Mouse (Mus musculus): Measurements from ENCODE around the gene Pdpn. TPM values are rescaled to one million over a fixed set of nuclear protein-coding genes. Genes with fewer than 3 reads are reported as not detected.

Pdpn gene
- polyA plus RNA-seq, 1 experiment from 2014 or later, result 35.4 TPM

DNA sequence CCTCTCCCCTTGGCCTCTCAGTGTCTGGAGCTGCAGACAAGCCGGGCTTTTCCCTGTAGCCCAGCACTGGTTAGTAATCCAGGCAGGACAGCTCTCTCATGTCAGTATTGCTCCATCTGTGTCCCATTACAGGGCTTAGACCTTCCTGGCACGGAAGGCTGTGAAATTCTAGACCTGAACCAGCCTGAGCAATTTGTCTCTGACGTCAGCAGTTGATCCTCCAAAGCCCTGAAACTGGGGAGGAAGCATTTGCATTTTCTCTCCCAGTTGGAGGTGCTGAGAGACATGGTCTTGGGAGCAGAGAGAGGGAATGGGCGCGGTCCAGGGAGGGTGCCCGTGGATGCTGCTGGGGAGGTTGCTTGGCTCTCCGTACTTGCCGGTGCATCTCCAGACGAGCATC, 31.2 kb upstream of the Pdpn start:
- 25% methylated on average over 9 of the region's 9 CpGs for WGBS
- Histone ChIP-seq H3K9me3 (ENCODE audit: control insufficient read depth, low read depth, low read length) (no peaks in the 10 kb centered on the region), H3K27ac (ENCODE audit: low read length) (no peak overlapping the region), H3K9ac (replicated peaks; ENCODE audit: low read depth, low read length) (no peak overlapping the region), H3K27me3 (ENCODE audit: control insufficient read depth, insufficient read depth, low read length) (no peaks in the 10 kb centered on the region), H3K4me1 (ENCODE audit: control insufficient read depth, insufficient read depth, low read length) (no peaks in the 10 kb centered on the region), H3K36me3 (ENCODE audit: control insufficient read depth, insufficient read depth, low read length) (no peaks in the 10 kb centered on the region), H3K4me3 (ENCODE audit: low read depth, low read length) (no peak overlapping the region), H3K4me2 (replicated peaks; ENCODE audit: low read depth, low read length) (no peak overlapping the region)
- peak; percentile 79; the same call in 1 of the 2 replicates for ATAC-seq (ENCODE audit: insufficient number of reproducible peaks, insufficient read depth, low FRiP score, low read depth)

DNA sequence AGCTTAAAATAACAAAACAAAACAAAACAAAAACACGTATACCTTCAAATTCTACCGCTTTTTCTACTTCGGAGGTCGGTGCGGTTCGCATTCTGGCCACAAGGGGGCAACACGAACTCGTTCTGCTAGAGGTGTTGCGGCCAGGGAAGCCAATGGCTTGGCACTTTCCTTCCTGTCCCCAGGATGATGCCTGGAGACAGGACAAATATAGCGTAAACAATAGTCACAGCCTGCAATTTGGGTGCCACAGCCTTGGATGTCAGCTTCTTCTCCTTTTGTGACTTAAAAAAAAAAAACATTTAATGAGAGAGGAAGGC, 26.2 kb upstream of the Pdpn start:
- Histone ChIP-seq H3K4me3 (ENCODE audit: low read depth, low read length) (peak overlapping the region; percentile 14; the same call in 1 of the 2 replicates), H3K9ac (replicated peaks; ENCODE audit: low read depth, low read length) (no peak overlapping the region), H3K4me2 (replicated peaks; ENCODE audit: low read depth, low read length) (peak overlapping the region; percentile 39), H3K4me1 (ENCODE audit: control insufficient read depth, insufficient read depth, low read length) (peaks cover 7% of the 10 kb centered on the region; the same call in 1 of the 2 replicates), H3K27me3 (ENCODE audit: control insufficient read depth, insufficient read depth, low read length) (no peaks in the 10 kb centered on the region), H3K9me3 (ENCODE audit: control insufficient read depth, low read depth, low read length) (no peaks in the 10 kb centered on the region), H3K36me3 (ENCODE audit: control insufficient read depth, insufficient read depth, low read length) (no peaks in the 10 kb centered on the region), H3K27ac (ENCODE audit: low read length) (no peak overlapping the region)
- WGBS, result 3% methylated on average over 10 of the region's 10 CpGs
- no peak for ATAC-seq (ENCODE audit: insufficient number of reproducible peaks, insufficient read depth, low FRiP score, low read depth)

DNA sequence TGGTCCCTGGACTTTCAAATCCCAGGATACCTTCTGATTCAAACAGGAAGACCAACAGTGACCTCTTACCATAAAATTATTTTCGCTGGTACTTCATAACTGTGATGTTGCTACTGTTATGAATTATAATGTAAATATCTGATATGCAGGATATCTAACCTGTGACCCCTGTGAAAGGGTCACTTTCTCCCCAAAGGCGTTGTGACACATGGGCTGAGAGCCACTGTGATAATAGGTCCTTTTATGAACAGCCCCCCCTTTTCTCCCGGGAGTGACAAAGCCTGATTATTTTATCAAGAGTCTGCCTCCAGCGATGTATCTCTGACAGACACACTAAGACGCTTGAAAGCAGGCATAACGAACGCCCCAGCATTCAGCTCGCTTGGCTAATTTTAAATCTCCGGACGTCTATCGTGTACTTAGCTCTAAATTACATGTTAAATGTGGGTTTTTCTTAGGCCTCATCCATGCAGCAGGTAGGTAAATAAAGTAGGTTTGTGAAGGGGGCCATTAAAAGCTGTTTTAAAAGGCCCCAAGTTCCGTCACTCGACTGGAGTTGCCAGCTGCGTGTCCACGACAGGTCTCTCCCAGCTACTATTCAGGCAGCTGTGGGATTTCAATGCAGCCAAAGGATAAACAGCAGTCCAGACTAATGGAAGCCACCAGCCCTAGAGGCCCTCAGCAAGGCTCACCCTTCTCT, 25.7 kb upstream of the Pdpn start:
- H3K4me1 ChIP-seq (ENCODE audit: control insufficient read depth, insufficient read depth, low read length), result peaks cover 7% of the 10 kb centered on the region; the same call in 1 of the 2 replicates
- no peak overlapping the region; the same call in 1 of the 2 replicates for H3K27ac ChIP-seq (ENCODE audit: low read length)
- no peaks in the 10 kb centered on the region for H3K9me3 ChIP-seq (ENCODE audit: control insufficient read depth, low read depth, low read length)
- peak overlapping the region; percentile 14; the same call in 1 of the 2 replicates for H3K4me3 ChIP-seq (ENCODE audit: low read depth, low read length)
- peak overlapping the region; percentile 39 for H3K4me2 ChIP-seq (replicated peaks; ENCODE audit: low read depth, low read length)
- ATAC-seq (ENCODE audit: insufficient number of reproducible peaks, insufficient read depth, low FRiP score, low read depth), result no peak
- H3K9ac ChIP-seq (replicated peaks; ENCODE audit: low read depth, low read length), result no peak overlapping the region
- H3K27me3 ChIP-seq (ENCODE audit: control insufficient read depth, insufficient read depth, low read length), result no peaks in the 10 kb centered on the region
- WGBS, result 17% methylated on average over 15 of the region's 15 CpGs
- H3K36me3 ChIP-seq (ENCODE audit: control insufficient read depth, insufficient read depth, low read length), result no peaks in the 10 kb centered on the region

DNA sequence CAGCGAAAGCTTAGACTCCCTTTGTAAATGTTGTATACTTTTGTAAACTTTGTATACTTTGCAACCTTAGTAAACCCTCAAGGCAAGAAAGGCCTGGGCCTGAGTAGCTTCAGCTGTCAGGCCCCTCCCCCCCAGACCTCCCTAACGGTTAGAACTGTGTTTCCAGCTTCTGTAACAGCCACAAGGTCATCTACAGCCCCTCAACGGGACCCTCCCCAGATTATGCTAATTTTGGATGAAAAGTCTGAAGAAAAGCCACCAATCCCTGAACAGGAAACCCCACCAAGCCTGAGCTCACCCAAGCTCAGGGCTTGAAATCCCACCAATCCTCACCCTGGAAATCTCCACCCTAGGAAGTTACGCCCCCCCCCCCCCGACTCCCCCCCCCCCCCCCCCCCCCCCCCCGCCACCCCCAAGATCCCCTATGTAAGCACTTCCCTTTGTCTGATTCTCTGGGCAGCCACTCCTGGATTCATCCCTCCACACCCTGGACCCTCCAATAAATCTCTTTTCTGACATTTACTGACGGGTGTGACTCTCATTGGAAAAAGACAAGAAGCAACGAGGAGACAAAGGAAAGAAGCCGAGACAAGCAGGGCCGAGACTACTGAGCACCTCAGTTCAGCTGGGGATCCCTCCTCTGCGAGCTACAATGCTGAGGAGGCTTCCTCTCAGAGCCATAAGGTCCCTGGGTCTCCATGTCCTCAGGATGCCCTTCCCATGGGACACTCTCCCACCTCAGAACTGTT, 25.0 kb upstream of the Pdpn start:
- peak; percentile 51; the same call in 1 of the 2 replicates for ATAC-seq (ENCODE audit: insufficient number of reproducible peaks, insufficient read depth, low FRiP score, low read depth)
- Histone ChIP-seq H3K9me3 (ENCODE audit: control insufficient read depth, low read depth, low read length) (no peaks in the 10 kb centered on the region), H3K36me3 (ENCODE audit: control insufficient read depth, insufficient read depth, low read length) (no peaks in the 10 kb centered on the region), H3K4me1 (ENCODE audit: control insufficient read depth, insufficient read depth, low read length) (peaks cover 7% of the 10 kb centered on the region; the same call in 1 of the 2 replicates), H3K27me3 (ENCODE audit: control insufficient read depth, insufficient read depth, low read length) (no peaks in the 10 kb centered on the region), H3K4me2 (replicated peaks; ENCODE audit: low read depth, low read length) (no peak overlapping the region), H3K4me3 (ENCODE audit: low read depth, low read length) (no peak overlapping the region), H3K9ac (replicated peaks; ENCODE audit: low read depth, low read length) (no peak overlapping the region), H3K27ac (ENCODE audit: low read length) (no peak overlapping the region; the same call in 1 of the 2 replicates)
- WGBS, result 16% methylated on average over 8 of the region's 11 CpGs

DNA sequence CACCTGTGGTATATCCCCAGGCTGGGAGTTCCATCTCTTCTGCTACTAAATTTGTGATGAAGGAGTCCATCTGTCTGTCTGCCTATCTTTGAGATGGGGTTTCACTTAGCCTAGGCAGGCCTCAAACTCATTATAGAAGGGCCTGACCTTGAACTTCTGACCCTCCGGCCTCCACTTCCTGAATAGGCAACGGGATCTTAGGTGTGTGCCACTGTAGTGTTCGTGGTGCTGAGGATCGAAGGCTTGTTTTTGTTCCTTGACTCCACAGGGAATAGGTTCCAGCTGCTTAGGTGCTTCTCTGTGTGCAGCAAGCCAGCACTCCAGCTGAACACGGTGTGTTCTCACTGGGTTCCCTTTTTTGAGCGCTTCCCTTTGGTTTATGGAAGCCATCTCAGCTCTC, 13.9 kb upstream of the Pdpn start:
- Histone ChIP-seq H3K36me3 (ENCODE audit: control insufficient read depth, insufficient read depth, low read length) (no peaks in the 10 kb centered on the region), H3K27ac (ENCODE audit: low read length) (no peak overlapping the region), H3K4me3 (ENCODE audit: low read depth, low read length) (no peak overlapping the region), H3K27me3 (ENCODE audit: control insufficient read depth, insufficient read depth, low read length) (no peaks in the 10 kb centered on the region), H3K9me3 (ENCODE audit: control insufficient read depth, low read depth, low read length) (no peaks in the 10 kb centered on the region), H3K4me1 (ENCODE audit: control insufficient read depth, insufficient read depth, low read length) (no peaks in the 10 kb centered on the region), H3K4me2 (replicated peaks; ENCODE audit: low read depth, low read length) (no peak overlapping the region), H3K9ac (replicated peaks; ENCODE audit: low read depth, low read length) (no peak overlapping the region)
- no peak for ATAC-seq (ENCODE audit: insufficient number of reproducible peaks, insufficient read depth, low FRiP score, low read depth)
- WGBS, result 62% methylated on average over 6 of the region's 6 CpGs

DNA sequence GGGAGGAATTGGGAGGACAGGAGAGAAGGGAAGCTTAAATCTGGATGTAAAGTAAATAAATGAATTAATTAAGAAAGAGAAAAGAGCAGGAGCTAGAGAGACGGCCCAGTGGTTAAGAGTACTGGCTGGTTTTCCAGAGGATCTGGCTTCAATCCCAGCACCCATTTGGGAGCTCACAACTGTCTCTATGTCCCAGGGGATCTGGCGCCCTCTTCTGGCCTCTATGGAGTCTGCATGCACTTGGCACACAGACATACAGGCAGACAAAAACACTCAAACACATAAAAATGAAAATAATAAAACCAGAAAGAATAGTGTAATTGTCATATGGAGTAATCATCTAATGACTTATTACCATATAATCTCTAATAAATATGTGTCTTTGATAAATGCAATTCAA, 12.0 kb upstream of the Pdpn start:
- Histone ChIP-seq H3K4me2 (replicated peaks; ENCODE audit: low read depth, low read length) (no peak overlapping the region), H3K4me1 (ENCODE audit: control insufficient read depth, insufficient read depth, low read length) (no peaks in the 10 kb centered on the region), H3K4me3 (ENCODE audit: low read depth, low read length) (no peak overlapping the region), H3K9me3 (ENCODE audit: control insufficient read depth, low read depth, low read length) (no peaks in the 10 kb centered on the region), H3K9ac (replicated peaks; ENCODE audit: low read depth, low read length) (no peak overlapping the region), H3K27me3 (ENCODE audit: control insufficient read depth, insufficient read depth, low read length) (no peaks in the 10 kb centered on the region), H3K27ac (ENCODE audit: low read length) (no peak overlapping the region), H3K36me3 (ENCODE audit: control insufficient read depth, insufficient read depth, low read length) (no peaks in the 10 kb centered on the region)
- ATAC-seq (ENCODE audit: insufficient number of reproducible peaks, insufficient read depth, low FRiP score, low read depth), result no peak
- 48% methylated on average over 2 of the region's 2 CpGs for WGBS

DNA sequence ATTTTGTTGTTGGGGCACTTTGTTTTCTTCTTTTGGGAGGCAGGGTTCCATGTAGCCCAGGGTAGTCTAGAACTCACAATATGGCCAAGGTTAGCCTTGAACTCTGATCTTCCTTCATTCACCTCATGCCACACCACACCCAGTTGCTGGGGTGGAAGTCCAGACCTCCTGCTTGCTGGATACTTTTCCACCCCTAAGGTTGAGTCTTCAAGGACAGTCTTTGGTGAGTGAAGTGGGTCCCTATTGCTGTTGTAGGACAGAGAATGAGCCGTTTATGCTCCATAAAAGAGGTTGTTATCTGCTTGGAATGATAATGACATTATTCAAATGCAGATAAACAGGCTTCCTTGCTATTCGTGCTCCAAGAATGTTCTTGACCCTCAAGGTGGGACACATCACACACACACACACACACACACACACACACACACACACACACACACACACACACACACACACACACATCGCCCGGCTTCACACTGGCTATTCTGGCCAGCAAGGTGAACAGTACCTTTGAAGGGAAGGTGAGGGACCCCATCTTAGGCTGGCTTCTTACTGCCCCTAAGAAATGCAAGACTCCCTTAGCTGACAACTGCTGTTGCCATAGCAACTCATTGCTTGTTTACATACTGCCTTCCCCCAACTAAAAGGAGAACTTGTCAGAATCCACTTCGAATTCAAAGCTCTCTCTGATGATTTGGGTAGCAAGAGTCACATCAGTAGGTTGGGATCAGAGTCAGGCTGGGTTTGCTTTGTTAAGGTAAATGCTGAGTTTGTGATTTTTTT, 6.8 kb upstream of the Pdpn start:
- 57% methylated on average over 5 of the region's 5 CpGs for WGBS

DNA sequence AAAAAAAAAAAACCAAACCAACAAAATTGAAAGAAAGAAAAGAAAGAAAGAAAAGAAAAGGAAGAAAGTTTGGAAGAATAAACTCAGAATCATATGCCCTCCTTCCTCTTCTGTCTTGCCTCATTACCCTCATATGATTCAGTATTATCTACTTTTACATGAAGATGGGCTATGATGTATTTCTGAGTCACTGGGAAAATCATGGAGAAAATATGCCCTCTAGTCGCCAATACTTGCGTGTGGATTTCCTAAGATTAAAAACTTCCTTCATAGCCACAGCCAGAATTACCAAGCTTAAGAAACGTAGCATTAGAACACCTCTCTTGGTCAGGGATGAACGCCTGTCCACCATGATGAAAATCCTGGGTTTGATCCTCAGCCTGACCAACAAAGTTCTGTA, 5.7 kb upstream of the Pdpn start:
- H3K9me3 ChIP-seq (ENCODE audit: control insufficient read depth, low read depth, low read length), result no peaks in the 10 kb centered on the region
- no peaks in the 10 kb centered on the region for H3K27me3 ChIP-seq (ENCODE audit: control insufficient read depth, insufficient read depth, low read length)
- no peak overlapping the region for H3K27ac ChIP-seq (ENCODE audit: low read length)
- H3K4me1 ChIP-seq (ENCODE audit: control insufficient read depth, insufficient read depth, low read length), result peaks cover 3% of the 10 kb centered on the region
- H3K9ac ChIP-seq (replicated peaks; ENCODE audit: low read depth, low read length), result no peak overlapping the region
- 98% methylated on average over 4 of the region's 4 CpGs for WGBS
- H3K36me3 ChIP-seq (ENCODE audit: control insufficient read depth, insufficient read depth, low read length), result no peaks in the 10 kb centered on the region
- H3K4me3 ChIP-seq (ENCODE audit: low read depth, low read length), result no peak overlapping the region
- H3K4me2 ChIP-seq (replicated peaks; ENCODE audit: low read depth, low read length), result no peak overlapping the region
- ATAC-seq (ENCODE audit: insufficient number of reproducible peaks, insufficient read depth, low FRiP score, low read depth), result no peak

More for the DNA sequence above, 6.8 kb upstream of the Pdpn start:
- no peaks in the 10 kb centered on the region for H3K9me3 ChIP-seq (ENCODE audit: control insufficient read depth, low read depth, low read length)
- H3K4me1 ChIP-seq (ENCODE audit: control insufficient read depth, insufficient read depth, low read length), result no peaks in the 10 kb centered on the region
- H3K36me3 ChIP-seq (ENCODE audit: control insufficient read depth, insufficient read depth, low read length), result no peaks in the 10 kb centered on the region
- no peak overlapping the region for H3K4me3 ChIP-seq (ENCODE audit: low read depth, low read length)
- no peak overlapping the region for H3K27ac ChIP-seq (ENCODE audit: low read length)
- no peak for ATAC-seq (ENCODE audit: insufficient number of reproducible peaks, insufficient read depth, low FRiP score, low read depth)
- H3K4me2 ChIP-seq (replicated peaks; ENCODE audit: low read depth, low read length), result no peak overlapping the region
- H3K27me3 ChIP-seq (ENCODE audit: control insufficient read depth, insufficient read depth, low read length), result no peaks in the 10 kb centered on the region
- no peak overlapping the region for H3K9ac ChIP-seq (replicated peaks; ENCODE audit: low read depth, low read length)

All from stomach, embryonic 14.5 days (tissue).